Mouse (Mus musculus) forebrain, embryonic 11.5 days (tissue): ENCODE measurements around the gene Stac3. TPM values are rescaled to one million over a fixed set of nuclear protein-coding genes. Genes with fewer than 3 reads are reported as not detected.

Source experiments
- ATAC-seq: fragments of 200-750 bp; cut with Nextera tagmentation; replicated peaks from 2 replicates; pipeline ENCODE4 v1.8.0; 2017; ENCODE audit warnings: moderate TSS enrichment; ENCODE audit not compliant: low FRiP score
- DNase-seq: peaks from one replicate; pipeline ENCODE4 v3.0.0-alpha.2; 2017; ENCODE audit warnings: low spot score
- H3K27ac ChIP-seq: fragments of 300-500 bp; sonication (generic); 2 replicates; pipeline ENCODE4 v1.5.1; 2014; ENCODE audit warnings: low read depth, low read length
- H3K27me3 ChIP-seq: fragments of 300-500 bp; sonication (generic); 2 replicates; pipeline ENCODE4 v1.6.1; 2014; ENCODE audit warnings: mild to moderate bottlenecking, low read length, mixed read lengths; ENCODE audit not compliant: control insufficient read depth, insufficient read depth
- H3K36me3 ChIP-seq: fragments of 300-500 bp; sonication (generic); 2 replicates; pipeline ENCODE4 v1.6.1; 2014; ENCODE audit warnings: mild to moderate bottlenecking, low read length, moderate library complexity, mixed read lengths; ENCODE audit not compliant: control insufficient read depth, insufficient read depth
- H3K4me1 ChIP-seq: fragments of 300-500 bp; sonication (generic); replicated peaks from 2 replicates; pipeline ENCODE4 v1.6.1; 2014; ENCODE audit warnings: low read length, mixed read lengths; ENCODE audit not compliant: control insufficient read depth, insufficient read depth
- H3K4me2 ChIP-seq: fragments of 300-500 bp; sonication (generic); 2 replicates; pipeline ENCODE4 v1.6.1; 2014; ENCODE audit warnings: low read depth, mild to moderate bottlenecking, low read length, moderate library complexity, mixed read lengths; ENCODE audit not compliant: severe bottlenecking
- H3K4me3 ChIP-seq: fragments of 300-500 bp; sonication (generic); 2 replicates; pipeline ENCODE4 v1.5.1; 2014; ENCODE audit warnings: low read depth, low read length
- H3K9ac ChIP-seq: fragments of 300-500 bp; sonication (generic); 2 replicates; pipeline ENCODE4 v1.6.1; 2014; ENCODE audit warnings: low read length
- H3K9me3 ChIP-seq: fragments of 300-500 bp; sonication (generic); 2 replicates; pipeline ENCODE4 v1.6.1; 2016; ENCODE audit warnings: low read length, mixed read lengths; ENCODE audit not compliant: control insufficient read depth
- WGBS: fragments of 180-500 bp; shearing (Covaris S2); extraction: QIAGEN DNeasy Blood & Tissue Kit; methylation state at CpG from one replicate; pipeline ENCODE4 v1.1.7; 2014; 5-methylcytosine and 5-hydroxymethylcytosine counted together
- polyA plus RNA-seq: library from polyadenylated mRNA; unstranded; fragments of >200 nt; fragmentation: Nextera tagmentation; extraction: Ambion mirVana; gene quantifications from 2 replicates; pipeline ENCODE4 v1.2.1, GENCODE M21; 2014

The Stac3 gene
- polyA plus RNA-seq, 1 experiment from 2014 or later = not detected

- no peak overlapping the region for H3K27ac ChIP-seq
- peaks cover 37% of the 10 kb centered on the region for H3K36me3 ChIP-seq
- no peak overlapping the region for H3K9ac ChIP-seq
- H3K4me1 ChIP-seq = no peaks in the 10 kb centered on the region
- 93% methylated on average over 13 of the region's 13 CpGs for WGBS
- DNase-seq (no peak), ATAC-seq (no peak)
- H3K9me3 ChIP-seq = no peaks in the 10 kb centered on the region
- H3K4me3 ChIP-seq = no peak overlapping the region
- no peak overlapping the region for H3K4me2 ChIP-seq
- no peaks in the 10 kb centered on the region for H3K27me3 ChIP-seq
Measured at GRCm38 (mm10) chr10:127557397-127557796, 55.9 kb downstream of the Stac3 start.

Other genes starting within 250 kb of the Stac3 start
- gene Kif5a, start 238.3 kb upstream of the Stac3 start, polyA plus RNA-seq = 21.7 and 23.6 TPM in 2 replicates
- gene Dctn2, start 235.3 kb upstream of the Stac3 start, polyA plus RNA-seq = 202 and 207 TPM in 2 replicates
- gene Mbd6, start 212.7 kb upstream of the Stac3 start, polyA plus RNA-seq = 22.6 and 24.0 TPM in 2 replicates
- 191 and 195 TPM in 2 replicates for gene Mars, start 189.9 kb upstream of the Stac3 start, polyA plus RNA-seq
- 0.88 and 1.7 TPM in 2 replicates for gene Arhgap9, start 179.7 kb upstream of the Stac3 start, polyA plus RNA-seq
- gene Gli1, start 159.7 kb upstream of the Stac3 start, polyA plus RNA-seq = 6.1 and 6.5 TPM in 2 replicates
- 0.05 and 0.07 TPM in 2 replicates for gene Inhbe, start 147.3 kb upstream of the Stac3 start, polyA plus RNA-seq
- gene Inhbc, start 131.3 kb upstream of the Stac3 start, polyA plus RNA-seq = not detected in 2 replicates
- 34.7 and 44.6 TPM in 2 replicates for gene R3hdm2, start 121.4 kb upstream of the Stac3 start, polyA plus RNA-seq
- 5.9 and 6.1 TPM in 2 replicates for gene Ndufa4l2, start 13.3 kb downstream of the Stac3 start, polyA plus RNA-seq
- 112 and 123 TPM in 2 replicates for gene Shmt2, start 20.8 kb downstream of the Stac3 start, polyA plus RNA-seq
- 37.6 and 40.4 TPM in 2 replicates for gene Nxph4, start 32.9 kb downstream of the Stac3 start, polyA plus RNA-seq
- gene Lrp1, start 119.5 kb downstream of the Stac3 start, polyA plus RNA-seq = 71.2 and 75.0 TPM in 2 replicates
- 6.8 and 7.8 TPM in 2 replicates for gene Stat6, start 141.3 kb downstream of the Stac3 start, polyA plus RNA-seq
- 12.0 and 12.2 TPM in 2 replicates for gene Nemp1, start 165.2 kb downstream of the Stac3 start, polyA plus RNA-seq
- 4.9 and 5.5 TPM in 2 replicates for gene Nab2, start 166.9 kb downstream of the Stac3 start, polyA plus RNA-seq
- 0.40 and 0.51 TPM in 2 replicates for gene Myo1a, start 203.5 kb downstream of the Stac3 start, polyA plus RNA-seq
- gene Tac2, start 222.8 kb downstream of the Stac3 start, polyA plus RNA-seq = not detected in 2 replicates
- gene Zbtb39, start 237.9 kb downstream of the Stac3 start, polyA plus RNA-seq = 7.3 and 7.6 TPM in 2 replicates